Mouse (Mus musculus): ENCODE measurements around the gene Prmt7. TPM values are rescaled to one million over a fixed set of nuclear protein-coding genes. Genes with fewer than 3 reads are reported as not detected.

Gene Prmt7
- polyA plus RNA-seq, 1 experiment from 2014 or later: 57.8 TPM

- Histone ChIP-seq H3K4me1 (replicated peaks) (peaks cover 36% of the 10 kb centered on the region), H3K27ac (peak overlapping the region; percentile 61), H3K27me3 (no peaks in the 10 kb centered on the region), H3K9me3 (no peaks in the 10 kb centered on the region), H3K36me3 (0 out of 2 replicates have a peak, but pooled peaks cover 3% of the 10 kb centered on the region), H3K4me3 (replicated peaks) (no peak overlapping the region), H3K4me2 (replicated peaks) (no peak overlapping the region), H3K9ac (replicated peaks) (no peak overlapping the region)
- 44% methylated on average over 4 of the region's 4 CpGs for WGBS
- no peak for ATAC-seq
These were observed 60.6 kb downstream of the Prmt7 start for GRCm38 (mm10) chr8:106271378-106271777.

GRCm38 (mm10) chr8:106273468-106273867 lies 62.7 kb downstream of the Prmt7 start:
- no peak overlapping the region for H3K4me2 ChIP-seq (replicated peaks)
- H3K36me3 ChIP-seq: peaks cover 12% of the 10 kb centered on the region; the same call in 1 of the 2 replicates
- H3K27ac ChIP-seq: no peak overlapping the region
- no peaks in the 10 kb centered on the region for H3K9me3 ChIP-seq
- no peak overlapping the region for H3K4me3 ChIP-seq (replicated peaks)
- no peak overlapping the region for H3K9ac ChIP-seq (replicated peaks)
- WGBS: 92% methylated on average over 3 of the region's 3 CpGs
- no peak for ATAC-seq
- H3K4me1 ChIP-seq (replicated peaks): peaks cover 36% of the 10 kb centered on the region
- H3K27me3 ChIP-seq: no peaks in the 10 kb centered on the region

GRCm38 (mm10) chr8:106276709-106277317 lies 66.1 kb downstream of the Prmt7 start:
- 85% methylated on average over 5 of the region's 5 CpGs for WGBS
- H3K9me3 ChIP-seq: no peaks in the 10 kb centered on the region
- no peaks in the 10 kb centered on the region for H3K27me3 ChIP-seq
- no peak overlapping the region for H3K4me2 ChIP-seq (replicated peaks)
- no peak overlapping the region for H3K4me3 ChIP-seq (replicated peaks)
- H3K36me3 ChIP-seq: peaks cover 22% of the 10 kb centered on the region
- ATAC-seq: no peak
- H3K9ac ChIP-seq (replicated peaks): no peak overlapping the region
- no peak overlapping the region for H3K27ac ChIP-seq
- H3K4me1 ChIP-seq (replicated peaks): peaks cover 7% of the 10 kb centered on the region

GRCm38 (mm10) chr8:106278367-106279042 lies 67.8 kb downstream of the Prmt7 start:
- H3K9ac ChIP-seq (replicated peaks): no peak overlapping the region
- H3K27ac ChIP-seq: no peak overlapping the region
- no peaks in the 10 kb centered on the region for H3K27me3 ChIP-seq
- H3K4me2 ChIP-seq (replicated peaks): no peak overlapping the region
- H3K36me3 ChIP-seq: peaks cover 30% of the 10 kb centered on the region
- no peak overlapping the region for H3K4me3 ChIP-seq (replicated peaks)
- H3K4me1 ChIP-seq (replicated peaks): no peaks in the 10 kb centered on the region
- 85% methylated on average over 11 of the region's 11 CpGs for WGBS
- no peak for ATAC-seq
- H3K9me3 ChIP-seq: no peaks in the 10 kb centered on the region

GRCm38 (mm10) chr8:106280154-106280553 lies 69.4 kb downstream of the Prmt7 start:
- Histone ChIP-seq H3K27me3 (no peaks in the 10 kb centered on the region), H3K4me2 (replicated peaks) (no peak overlapping the region), H3K36me3 (peaks cover 38% of the 10 kb centered on the region), H3K27ac (no peak overlapping the region), H3K9me3 (no peaks in the 10 kb centered on the region), H3K4me1 (replicated peaks) (no peaks in the 10 kb centered on the region), H3K9ac (replicated peaks) (no peak overlapping the region), H3K4me3 (replicated peaks) (no peak overlapping the region)
- ATAC-seq: no peak
- WGBS: 58% methylated on average over 5 of the region's 5 CpGs

- Histone ChIP-seq H3K4me1 (replicated peaks) (no peaks in the 10 kb centered on the region), H3K27me3 (no peaks in the 10 kb centered on the region), H3K4me2 (replicated peaks) (no peak overlapping the region), H3K9ac (replicated peaks) (no peak overlapping the region), H3K4me3 (replicated peaks) (no peak overlapping the region), H3K27ac (no peak overlapping the region), H3K9me3 (no peaks in the 10 kb centered on the region), H3K36me3 (peaks cover 42% of the 10 kb centered on the region)
- no peak for ATAC-seq
- WGBS: 54% methylated on average over 4 of the region's 4 CpGs
These were observed 70.1 kb downstream of the Prmt7 start for GRCm38 (mm10) chr8:106280844-106281243.

GRCm38 (mm10) chr8:106287445-106287844 lies 76.7 kb downstream of the Prmt7 start:
- WGBS: 25% methylated on average over 2 of the region's 2 CpGs

GRCm38 (mm10) chr8:106288732-106289131 lies 78.0 kb downstream of the Prmt7 start:
- peaks cover 10% of the 10 kb centered on the region for H3K36me3 ChIP-seq
- WGBS: 51% methylated on average over 2 of the region's 3 CpGs
- H3K27me3 ChIP-seq: no peaks in the 10 kb centered on the region
- H3K4me3 ChIP-seq (replicated peaks): no peak overlapping the region
- peaks cover 10% of the 10 kb centered on the region for H3K4me1 ChIP-seq (replicated peaks)
- no peak for ATAC-seq
- no peak overlapping the region for H3K27ac ChIP-seq
- H3K4me2 ChIP-seq (replicated peaks): no peak overlapping the region
- H3K9me3 ChIP-seq: no peaks in the 10 kb centered on the region
- no peak overlapping the region for H3K9ac ChIP-seq (replicated peaks)

More at GRCm38 (mm10) chr8:106287445-106287844, 76.7 kb downstream of the Prmt7 start:
- H3K4me2 ChIP-seq (replicated peaks): no peak overlapping the region
- ATAC-seq: no peak
- no peak overlapping the region for H3K27ac ChIP-seq
- peaks cover 20% of the 10 kb centered on the region for H3K36me3 ChIP-seq
- peaks cover 3% of the 10 kb centered on the region; the same call in 1 of the 2 replicates for H3K4me1 ChIP-seq (replicated peaks)
- H3K9ac ChIP-seq (replicated peaks): no peak overlapping the region
- H3K9me3 ChIP-seq: no peaks in the 10 kb centered on the region
- H3K27me3 ChIP-seq: no peaks in the 10 kb centered on the region
- no peak overlapping the region for H3K4me3 ChIP-seq (replicated peaks)

- no peak for ATAC-seq
- no peak overlapping the region for H3K9ac ChIP-seq (replicated peaks)
- WGBS: 65% methylated on average over 7 of the region's 7 CpGs
- H3K4me2 ChIP-seq (replicated peaks): no peak overlapping the region
- H3K36me3 ChIP-seq: peaks cover 8% of the 10 kb centered on the region
- no peaks in the 10 kb centered on the region for H3K27me3 ChIP-seq
- no peaks in the 10 kb centered on the region for H3K9me3 ChIP-seq
- no peak overlapping the region for H3K27ac ChIP-seq
- peaks cover 10% of the 10 kb centered on the region for H3K4me1 ChIP-seq (replicated peaks)
- no peak overlapping the region for H3K4me3 ChIP-seq (replicated peaks)
These were observed 78.7 kb downstream of the Prmt7 start for GRCm38 (mm10) chr8:106289464-106289863.

- H3K27ac ChIP-seq: no peak overlapping the region
- peaks cover 11% of the 10 kb centered on the region; the same call in 1 of the 2 replicates for H3K4me1 ChIP-seq (replicated peaks)
- H3K9ac ChIP-seq (replicated peaks): no peak overlapping the region
- WGBS: 69% methylated on average over 20 of the region's 20 CpGs
- no peak overlapping the region for H3K4me3 ChIP-seq (replicated peaks)
- no peaks in the 10 kb centered on the region for H3K27me3 ChIP-seq
- no peaks in the 10 kb centered on the region for H3K36me3 ChIP-seq
- no peak overlapping the region for H3K4me2 ChIP-seq (replicated peaks)
- H3K9me3 ChIP-seq: no peaks in the 10 kb centered on the region
- no peak for ATAC-seq
These were observed 82.0 kb downstream of the Prmt7 start for GRCm38 (mm10) chr8:106292484-106293396.

- H3K4me3 ChIP-seq (replicated peaks): no peak overlapping the region
- no peak for ATAC-seq
- H3K4me1 ChIP-seq (replicated peaks): peaks cover 22% of the 10 kb centered on the region
- H3K36me3 ChIP-seq: no peaks in the 10 kb centered on the region
- no peak overlapping the region for H3K27ac ChIP-seq
- no peaks in the 10 kb centered on the region for H3K9me3 ChIP-seq
- H3K9ac ChIP-seq (replicated peaks): no peak overlapping the region
- 81% methylated on average over 5 of the region's 5 CpGs for WGBS
- H3K4me2 ChIP-seq (replicated peaks): no peak overlapping the region
- no peaks in the 10 kb centered on the region for H3K27me3 ChIP-seq
These were observed 87.5 kb downstream of the Prmt7 start for GRCm38 (mm10) chr8:106298261-106298660.

- Histone ChIP-seq H3K4me2 (replicated peaks) (no peak overlapping the region), H3K27me3 (no peaks in the 10 kb centered on the region), H3K9me3 (no peaks in the 10 kb centered on the region), H3K27ac (no peak overlapping the region), H3K4me3 (replicated peaks) (no peak overlapping the region), H3K9ac (replicated peaks) (no peak overlapping the region), H3K4me1 (replicated peaks) (peaks cover 22% of the 10 kb centered on the region), H3K36me3 (no peaks in the 10 kb centered on the region)
- WGBS: 69% methylated on average over 1 of the region's 1 CpGs
- no peak for ATAC-seq
These were observed 88.1 kb downstream of the Prmt7 start for GRCm38 (mm10) chr8:106298846-106299245.

All from midbrain, embryonic 13.5 days (tissue).